Mouse (Mus musculus) thymus, adult 2 months (tissue): Measurements from ENCODE around the gene Exoc8.

Experiments used
- CTCF ChIP-seq: fragments of 200-500 bp; IDR thresholded peaks from 2 replicates; pipeline ENCODE4 v1.5.1; 2012; ENCODE audit warnings: mild to moderate bottlenecking, control low read depth, low read length, moderate library complexity, borderline replicate concordance; ENCODE audit not compliant: control insufficient read depth, poor library complexity, insufficient read depth; ENCODE audit errors: extremely low read depth
- POLR2A ChIP-seq: fragments of 200-500 bp; IDR thresholded peaks from 2 replicates; pipeline ENCODE4 v1.6.1; 2012; ENCODE audit warnings: mild to moderate bottlenecking, low read length, control low read depth, moderate library complexity; ENCODE audit not compliant: control insufficient read depth, poor library complexity, insufficient read depth; ENCODE audit errors: extremely low read depth

DNA sequence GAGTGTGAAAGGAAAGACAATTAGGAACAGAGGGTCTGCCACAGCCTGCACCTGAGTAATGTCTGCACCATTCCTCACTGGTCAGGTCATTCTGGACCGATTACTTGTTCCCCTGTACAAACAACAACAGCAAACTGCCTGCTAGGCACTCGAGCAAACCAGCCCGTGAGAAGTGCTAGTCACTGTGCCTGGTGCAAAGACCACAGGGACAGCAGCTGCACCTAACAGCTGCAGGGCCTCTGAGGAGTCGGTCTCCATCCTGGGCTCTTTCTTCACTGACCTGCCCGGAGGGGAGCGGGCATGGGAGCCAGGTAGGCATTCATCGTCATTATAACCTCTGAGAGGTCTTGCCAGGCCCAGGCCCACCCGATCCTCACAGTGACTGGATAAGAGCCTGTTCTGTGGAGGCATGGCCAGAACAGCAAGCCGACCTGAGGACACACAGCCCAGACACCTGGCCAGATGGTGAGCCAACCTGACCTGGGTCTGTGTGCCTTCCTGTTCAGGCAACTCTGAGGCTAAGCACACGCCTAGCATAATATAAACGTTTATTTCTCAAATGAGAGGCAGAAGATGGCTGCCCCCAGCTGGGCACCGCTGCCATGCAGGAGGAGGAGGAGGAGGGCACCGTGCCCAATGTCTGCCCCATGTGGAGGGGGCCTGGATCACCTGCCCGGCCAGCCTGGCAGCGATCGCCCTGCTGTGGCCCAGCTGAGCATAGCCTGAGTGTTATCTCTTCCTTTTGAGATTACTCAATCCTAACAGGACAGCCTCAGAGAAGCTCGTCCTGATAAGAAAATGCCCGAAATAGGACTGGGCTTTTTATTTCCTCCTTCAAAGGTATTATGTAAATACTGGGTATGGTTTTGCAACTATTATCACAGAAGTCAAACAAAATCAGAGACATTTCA is 24.1 kb upstream of the Exoc8 start:
- TF ChIP-seq CTCF (no peak), POLR2A (no peak)
